Mouse (Mus musculus): ENCODE measurements around the gene Syngr3.
A peak's percentile ranks its signal among the peaks of the same experiment; 100 is the strongest.
"Not testable (repeated sequence)": the region's sequence is repeated elsewhere in the genome, so short reads cannot be mapped to it uniquely, and the experiment has no call there.

Syngr3 gene

DNA sequence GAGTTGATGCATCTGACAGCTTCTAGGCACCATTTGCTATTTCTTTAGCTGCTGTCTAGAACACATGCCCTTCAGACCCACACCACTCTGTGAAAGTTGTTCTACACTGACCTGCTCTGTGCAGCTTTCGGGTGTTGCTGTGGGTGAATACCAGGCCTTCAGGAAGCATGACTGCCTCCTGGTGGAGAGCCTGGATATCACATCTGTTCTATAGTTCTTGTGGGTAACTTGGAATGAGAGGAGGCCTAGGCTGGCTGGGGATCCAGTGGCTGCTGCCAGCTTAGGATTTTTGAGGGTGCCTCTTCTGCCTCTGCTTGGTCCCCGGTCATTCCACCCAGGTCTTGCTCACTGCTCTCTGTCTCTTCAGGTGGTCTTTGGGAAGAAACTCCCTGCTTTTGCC is 13.6 kb downstream of the Syngr3 start:
- no peak for DNase-seq (ENCODE audit: low spot score)

DNA sequence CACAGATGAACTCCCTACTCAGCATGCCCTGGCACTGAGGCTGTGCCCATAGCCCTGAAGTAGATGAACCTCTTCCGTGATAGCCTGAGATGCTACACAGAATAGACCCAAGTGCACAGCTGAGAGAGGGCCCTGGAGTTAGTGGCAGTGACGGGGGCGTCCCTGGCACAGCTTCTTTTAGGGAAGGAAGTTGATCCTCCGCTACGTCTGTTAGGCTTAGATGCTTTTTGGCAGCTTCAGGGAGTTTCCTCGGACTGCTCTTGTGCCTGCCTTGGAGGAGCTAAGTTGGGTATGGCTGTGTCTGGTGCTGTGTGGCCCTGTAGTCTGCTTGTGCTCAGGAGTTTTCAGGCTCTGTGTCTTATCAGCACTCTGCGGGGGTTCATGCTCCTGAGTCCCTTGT is 15.5 kb downstream of the Syngr3 start:
- no peak for DNase-seq (ENCODE audit: low spot score)

DNA sequence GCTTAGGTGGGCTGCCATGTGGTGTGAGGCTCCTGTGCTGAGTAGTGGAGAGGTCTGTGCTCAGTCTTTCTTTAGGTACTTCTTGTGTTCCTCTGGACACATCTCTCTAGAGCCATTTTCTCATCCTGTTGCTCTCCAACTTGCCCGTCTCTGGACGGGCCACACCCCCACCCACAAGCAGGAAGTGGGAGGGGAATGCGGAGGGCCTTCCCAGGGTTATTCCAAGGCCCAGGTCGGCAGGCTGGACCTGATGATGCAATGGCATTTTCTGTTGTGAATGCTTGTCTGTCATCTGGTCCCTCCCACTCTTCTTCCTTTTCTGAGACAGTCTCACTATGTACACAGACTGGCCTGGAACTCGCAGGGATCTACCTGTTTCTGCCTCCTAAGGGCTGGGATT is 17.6 kb downstream of the Syngr3 start:
- no peak for DNase-seq (ENCODE audit: low spot score)

DNA sequence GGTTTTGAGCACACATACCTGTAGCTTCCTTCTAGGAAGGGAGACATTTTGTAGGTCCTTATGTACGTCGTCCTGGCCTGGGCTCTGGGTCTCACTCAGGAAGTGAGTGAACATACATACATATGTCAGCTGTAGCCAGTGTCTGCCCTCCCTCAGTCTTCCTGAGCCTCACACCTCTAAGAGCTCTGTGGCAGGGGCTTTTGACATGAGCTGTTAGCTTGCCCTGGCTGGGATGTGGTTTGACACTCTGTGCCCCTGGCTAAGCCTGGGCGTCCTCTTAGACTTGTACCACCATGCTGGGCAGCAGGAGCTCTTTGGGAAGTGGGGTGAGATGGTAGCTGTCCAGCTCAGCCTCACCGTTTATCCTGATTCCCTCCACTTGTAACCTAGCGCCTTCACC is 18.4 kb downstream of the Syngr3 start:
- no peak for DNase-seq (ENCODE audit: low spot score)

DNA sequence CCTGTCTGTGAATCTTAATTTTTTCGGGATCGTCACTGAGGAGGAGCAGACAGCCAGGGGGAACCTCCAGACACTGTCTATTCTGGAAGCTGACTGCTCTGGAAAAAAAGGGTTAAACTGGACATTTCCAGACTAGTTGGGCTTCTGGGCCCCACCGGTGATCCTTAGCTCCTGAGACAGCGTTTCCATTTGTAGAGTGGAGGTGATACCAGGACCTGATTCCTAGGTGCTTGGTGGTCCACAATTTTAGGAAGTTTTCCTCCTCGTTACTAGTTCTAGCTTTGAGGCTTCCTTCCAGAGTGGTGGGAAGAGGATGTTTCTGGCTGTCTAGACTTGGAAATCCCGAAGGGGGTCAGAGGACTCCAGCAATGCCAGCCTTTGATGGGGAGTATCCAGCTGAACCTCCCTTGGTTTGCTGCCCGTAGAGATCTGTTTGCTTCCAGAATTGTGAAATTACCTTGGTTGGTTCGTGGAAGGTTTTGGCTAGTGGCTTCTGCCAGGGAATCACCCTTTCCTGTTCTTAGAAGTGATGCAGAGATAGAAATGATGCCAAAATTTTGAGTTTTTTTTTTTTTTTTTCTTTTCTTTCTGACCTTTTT is 19.4 kb downstream of the Syngr3 start:
- no peak for DNase-seq (ENCODE audit: low spot score)

DNA sequence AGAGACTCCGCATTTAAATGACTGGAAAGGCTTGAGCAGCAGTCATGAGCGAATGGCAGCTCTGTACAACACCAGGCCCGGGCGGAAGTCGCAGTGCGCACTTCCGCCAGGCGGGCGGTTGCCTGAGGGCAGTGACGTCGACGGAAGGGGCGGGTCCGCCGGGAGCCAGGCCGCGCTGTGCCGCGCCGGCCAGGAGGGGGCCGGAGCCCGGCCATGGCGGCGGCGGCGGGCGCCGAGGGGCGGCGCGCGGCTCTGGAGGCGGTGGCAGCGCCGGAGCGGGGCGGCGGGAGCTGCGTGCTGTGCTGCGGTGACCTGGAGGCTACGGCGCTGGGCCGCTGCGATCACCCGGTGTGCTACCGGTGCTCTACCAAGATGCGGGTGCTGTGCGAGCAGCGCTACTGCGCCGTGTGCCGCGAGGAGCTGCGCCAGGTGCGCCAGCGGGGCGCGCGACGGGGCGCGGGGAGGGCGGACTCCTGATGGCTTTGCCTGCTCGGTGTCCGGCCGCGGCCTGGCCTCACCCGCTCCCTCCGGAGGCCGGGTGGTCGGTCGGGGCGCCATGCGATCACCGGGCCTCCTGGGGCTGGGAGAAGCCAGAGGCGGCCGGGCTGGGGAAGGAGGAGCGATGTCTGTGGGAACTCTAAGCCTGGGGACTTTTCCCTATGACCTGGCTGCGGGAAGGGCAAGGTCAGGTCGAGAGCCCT is 20.1 kb downstream of the Syngr3 start, which contains the start of gene Zfp598:
Gene Zfp598, plus strand, starts transcription at position 143 of the 701 bp plus-strand sequence.
- peak; percentile 83 for DNase-seq (ENCODE audit: low spot score)

DNA sequence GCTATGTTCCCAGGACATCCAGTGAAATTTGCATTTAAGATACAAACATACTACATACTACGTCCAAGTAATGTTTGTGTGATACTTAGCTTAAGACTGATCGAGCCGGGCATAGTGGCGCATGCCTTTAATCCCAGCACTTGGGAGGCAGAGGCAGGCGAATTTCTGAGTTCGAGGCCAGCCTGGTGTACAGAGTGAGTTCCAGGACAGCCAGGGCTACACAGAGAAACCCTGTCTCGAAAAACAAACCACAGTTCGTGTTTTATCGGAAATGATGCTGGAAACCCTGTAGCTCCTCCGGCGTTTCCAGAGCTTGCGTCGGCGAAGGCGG is 20.6 kb downstream of the Syngr3 start:
- not testable (repeated sequence) for DNase-seq (ENCODE audit: low spot score)

DNA sequence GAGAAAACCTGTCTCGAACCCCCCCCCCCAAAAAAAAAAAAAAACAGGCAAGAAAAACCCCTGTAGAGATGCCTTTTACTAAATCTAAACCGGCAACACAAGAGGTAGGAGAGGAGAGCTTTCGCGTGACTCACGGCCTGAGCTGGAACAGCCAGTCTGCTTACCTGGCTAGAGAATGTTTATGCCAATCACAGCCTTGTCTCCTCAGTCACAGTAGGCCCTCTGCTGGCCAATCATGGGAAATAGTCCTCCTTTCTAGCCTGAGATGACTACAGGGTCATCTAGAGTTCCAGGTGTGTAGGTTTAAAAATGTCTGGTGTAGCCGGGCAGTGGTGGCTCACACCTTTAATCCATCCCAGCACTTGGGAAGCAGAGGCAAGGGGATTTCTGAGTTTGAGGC is 22.3 kb downstream of the Syngr3 start:
- DNase-seq (ENCODE audit: low spot score), result no peak

DNA sequence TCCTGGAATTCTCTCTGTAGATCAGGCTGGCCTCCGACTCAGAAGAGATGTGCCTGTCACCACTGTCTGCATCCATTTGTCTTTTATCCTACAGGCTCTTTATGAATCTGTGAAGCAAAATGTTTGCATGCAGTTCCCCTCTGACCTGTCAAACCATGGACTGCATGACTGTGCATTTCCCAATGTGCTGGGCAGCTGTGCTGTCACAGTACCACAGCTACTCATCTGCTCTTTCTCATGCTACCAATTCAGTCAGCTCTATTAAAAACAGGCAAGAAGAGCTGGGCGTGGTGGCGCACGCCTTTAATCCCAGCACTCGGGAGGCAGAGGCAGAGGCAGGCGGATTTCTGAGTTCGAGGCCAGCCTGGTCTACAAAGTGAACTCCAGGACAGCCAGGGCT is 22.7 kb downstream of the Syngr3 start:
- not testable (repeated sequence) for DNase-seq (ENCODE audit: low spot score)

DNA sequence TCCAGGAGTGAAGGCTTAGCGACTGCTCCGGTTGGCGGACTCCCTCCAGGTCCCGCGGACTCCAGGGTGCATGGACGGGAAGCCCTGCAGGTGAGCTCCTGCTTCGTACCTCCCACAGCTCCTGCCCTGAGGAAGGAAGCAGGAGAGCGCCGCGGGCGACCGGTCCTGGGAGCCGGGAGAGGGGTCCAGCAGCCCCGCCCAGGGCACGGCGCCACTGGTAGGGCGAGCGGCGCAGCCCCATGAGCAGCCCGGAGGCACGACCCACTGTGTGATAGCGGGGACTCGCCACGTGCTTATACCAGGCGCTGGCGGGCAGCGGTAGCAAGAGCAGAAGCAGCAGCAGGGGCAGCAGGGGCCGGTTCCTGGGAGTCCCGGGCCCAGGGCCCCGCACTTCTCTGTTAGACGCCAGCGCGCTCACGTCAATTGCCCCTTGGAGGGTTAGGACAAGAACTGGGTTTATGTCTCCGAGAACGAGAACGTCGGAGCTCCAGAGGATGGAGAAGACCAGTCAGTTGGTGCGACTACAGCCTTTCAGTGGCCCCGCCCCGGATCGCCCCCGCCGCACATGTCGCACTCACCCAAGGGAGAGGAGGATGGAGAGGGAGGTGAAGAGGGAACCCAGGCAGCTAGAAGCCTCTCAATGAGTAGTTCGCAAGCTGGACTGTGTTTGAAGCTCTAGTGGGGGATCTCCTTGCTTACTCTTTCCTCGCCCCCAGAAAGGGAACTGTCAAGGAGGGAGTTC is 31.6 kb downstream of the Syngr3 start, which contains the start of gene Npw:
Gene Npw, minus strand, starts transcription at position 441 of the 742 bp plus-strand sequence.
- no peak for DNase-seq (ENCODE audit: low spot score)

DNA sequence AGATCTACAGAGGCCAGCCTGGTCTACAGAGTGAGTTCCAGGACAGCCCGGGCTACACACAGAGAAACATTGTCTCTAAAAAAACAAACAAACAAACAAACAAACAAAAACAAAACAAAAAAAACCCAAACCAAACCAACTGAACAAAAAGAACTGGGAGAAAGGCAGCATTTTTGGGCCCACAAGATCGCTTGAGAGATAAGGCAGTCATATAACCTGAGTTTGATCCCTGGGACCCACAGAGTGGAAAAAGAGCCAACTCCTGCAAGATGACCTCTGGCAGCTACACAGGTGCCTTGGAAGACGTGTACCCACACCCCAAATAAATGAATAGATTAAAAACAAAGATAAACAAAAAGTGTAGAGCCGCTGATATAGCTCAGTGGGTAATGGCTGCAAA is 34.8 kb downstream of the Syngr3 start:
- DNase-seq (ENCODE audit: low spot score), result no peak

DNA sequence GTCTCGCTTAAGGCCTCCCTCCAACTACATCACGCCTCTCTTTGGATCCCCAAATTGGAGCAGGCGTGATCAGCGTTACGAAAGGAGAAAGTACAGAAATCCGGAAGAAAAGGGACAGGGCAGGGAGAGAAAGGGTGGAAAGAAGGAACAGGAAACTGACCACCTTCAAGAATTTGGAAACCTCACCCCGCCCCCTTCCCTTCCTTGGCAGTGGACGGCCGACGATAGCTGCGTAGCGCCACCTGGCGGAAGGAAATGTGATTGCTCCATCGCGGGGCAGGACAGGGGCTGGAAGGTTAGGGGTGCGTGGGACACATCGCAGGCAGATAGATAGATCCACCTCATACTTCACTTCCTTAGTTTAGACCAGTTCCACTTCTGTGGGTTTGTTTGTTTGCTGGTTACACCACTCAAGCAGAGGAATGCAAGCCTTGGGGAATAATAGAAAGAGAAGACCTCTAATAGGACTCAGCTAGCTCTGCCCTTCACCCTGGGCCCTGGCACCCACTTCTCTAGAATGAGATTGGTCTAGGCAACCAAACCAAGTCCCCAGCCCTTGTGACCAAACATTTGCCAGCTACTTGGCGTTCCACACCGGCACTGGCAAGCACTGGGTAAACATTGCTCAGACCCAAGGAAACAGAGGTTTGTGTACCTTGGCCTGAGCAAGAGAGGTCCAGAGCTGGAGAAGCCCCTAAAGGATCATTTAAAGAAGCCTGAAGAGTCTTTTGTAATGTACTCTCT is 35.6 kb downstream of the Syngr3 start:
- peak; percentile 67 for DNase-seq (ENCODE audit: low spot score)

DNA sequence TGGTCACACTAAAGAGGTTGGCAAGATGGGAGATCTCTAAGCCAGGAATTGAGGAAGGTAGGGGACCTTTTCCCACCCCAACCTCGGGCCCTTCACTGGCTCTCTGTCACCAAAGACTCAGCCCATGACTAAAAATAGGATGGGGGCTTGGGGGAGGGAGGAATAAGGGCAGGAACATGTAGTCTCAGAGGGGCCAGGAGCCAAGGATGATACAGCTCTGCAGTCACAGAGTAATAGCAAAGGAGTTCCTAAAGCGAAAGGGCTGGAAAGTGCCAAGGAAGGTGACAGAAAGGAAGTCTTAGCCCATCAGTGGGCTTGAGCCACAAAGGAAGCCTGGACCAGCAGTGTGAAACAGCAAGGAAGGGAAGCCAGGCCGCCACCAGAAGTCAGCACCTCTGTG is 37.9 kb downstream of the Syngr3 start:
- DNase-seq (ENCODE audit: low spot score), result no peak

DNA sequence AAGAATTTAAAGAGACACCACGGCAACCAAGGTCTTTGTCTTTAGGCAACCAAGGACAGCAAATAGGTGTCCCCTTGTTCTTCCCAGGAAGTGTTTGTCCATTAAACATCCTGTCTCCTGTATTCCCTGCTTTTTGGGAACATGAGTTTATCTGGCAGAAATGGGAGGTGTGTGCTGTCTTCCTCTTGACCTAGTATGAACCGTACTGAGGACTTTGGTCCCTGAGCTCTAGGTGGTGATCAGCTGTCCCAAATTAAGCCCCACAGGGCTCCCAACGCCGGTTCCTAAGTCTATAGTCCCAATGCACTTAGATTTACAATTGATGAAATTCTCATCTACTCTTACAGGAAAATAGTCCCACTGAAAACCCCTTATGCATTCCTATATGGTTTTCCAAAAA is 39.0 kb downstream of the Syngr3 start:
- DNase-seq (ENCODE audit: low spot score), result no peak

DNA sequence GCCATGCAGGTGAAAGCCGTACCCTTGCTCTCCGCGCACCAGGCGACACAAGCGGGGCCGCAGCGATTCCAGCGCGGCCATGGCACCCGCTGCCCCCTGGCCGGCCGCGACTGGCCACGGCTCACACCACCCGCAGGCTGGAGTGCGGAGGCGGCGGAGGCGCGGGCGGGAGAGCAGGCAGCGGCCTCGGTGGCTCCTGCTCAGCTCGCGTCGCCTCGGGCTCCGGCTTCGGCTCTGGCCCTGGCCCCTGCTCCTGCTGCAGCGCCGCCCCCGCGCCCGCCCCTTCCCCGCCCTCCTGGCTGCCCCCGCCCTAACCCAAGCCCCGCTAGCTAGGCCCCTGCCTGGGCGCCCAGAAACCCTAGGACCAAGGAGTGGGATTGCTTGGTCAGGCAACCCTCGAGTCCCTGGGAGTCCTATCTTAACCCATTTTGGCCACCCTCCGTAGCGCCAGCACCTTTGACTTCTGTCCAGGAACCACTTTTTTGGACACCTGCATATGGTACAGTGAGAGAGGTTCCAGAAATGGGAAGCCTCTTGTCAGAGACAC is 39.6 kb downstream of the Syngr3 start, which contains the start of gene Slc9a3r2:
Gene Slc9a3r2, minus strand, starts transcription at position 258 of the 547 bp plus-strand sequence.
- DNase-seq (ENCODE audit: low spot score), result no peak

DNA sequence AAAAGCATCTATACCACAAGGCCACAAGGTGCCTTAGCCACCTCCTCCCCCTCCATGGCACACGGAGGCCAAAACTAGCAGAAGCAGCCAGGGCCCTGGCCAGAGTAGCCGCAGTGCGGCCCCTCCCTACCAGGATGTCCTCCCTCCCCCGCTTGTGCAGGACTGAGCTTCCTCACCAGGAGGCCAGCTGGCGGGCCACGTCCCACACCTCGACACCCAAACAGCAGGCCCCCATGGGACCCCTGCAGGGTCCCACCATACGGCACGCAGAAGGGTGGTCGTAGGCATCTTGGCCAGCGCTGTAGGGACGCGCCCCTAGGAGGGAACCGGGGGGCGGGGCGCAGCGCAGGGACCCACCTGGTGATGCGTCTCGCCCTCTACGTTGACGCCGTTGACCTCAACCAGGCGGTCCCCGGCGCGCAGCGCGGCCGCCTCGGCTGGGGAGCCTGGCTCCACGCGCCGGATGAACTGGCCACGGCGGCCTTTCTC is 40.1 kb downstream of the Syngr3 start:
- no peak for DNase-seq (ENCODE audit: low spot score)

DNA sequence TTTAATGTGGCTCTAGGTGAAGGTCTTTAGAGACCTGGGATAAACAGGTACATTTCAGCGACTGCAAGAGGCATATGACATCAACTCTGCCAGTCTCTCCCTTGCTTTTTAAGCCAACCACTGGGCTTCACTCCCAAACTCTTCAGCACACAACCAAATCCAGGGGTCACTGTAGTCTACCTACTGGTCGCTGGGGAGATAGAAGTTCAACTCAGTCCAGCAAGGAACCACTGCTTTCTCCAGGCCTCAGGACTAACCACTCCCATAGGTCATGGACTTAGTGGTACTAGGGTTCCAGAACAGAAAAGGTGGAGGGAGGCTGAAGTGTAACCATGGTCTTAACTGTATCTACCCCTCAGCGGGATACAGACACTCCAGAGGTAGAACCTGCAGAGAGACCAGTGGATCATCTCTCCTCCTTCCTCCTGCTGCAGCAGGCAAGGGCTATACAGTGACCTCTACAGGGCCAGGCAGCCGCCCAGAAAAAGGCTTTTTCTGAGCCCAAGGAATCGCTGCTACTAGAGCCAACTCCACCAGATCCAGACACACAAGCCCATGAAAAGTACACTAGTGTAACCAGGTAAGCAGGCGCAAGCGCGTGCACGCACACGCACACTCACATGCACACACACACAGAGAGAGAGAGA is 40.9 kb downstream of the Syngr3 start:
- no peak for DNase-seq (ENCODE audit: low spot score)

DNA sequence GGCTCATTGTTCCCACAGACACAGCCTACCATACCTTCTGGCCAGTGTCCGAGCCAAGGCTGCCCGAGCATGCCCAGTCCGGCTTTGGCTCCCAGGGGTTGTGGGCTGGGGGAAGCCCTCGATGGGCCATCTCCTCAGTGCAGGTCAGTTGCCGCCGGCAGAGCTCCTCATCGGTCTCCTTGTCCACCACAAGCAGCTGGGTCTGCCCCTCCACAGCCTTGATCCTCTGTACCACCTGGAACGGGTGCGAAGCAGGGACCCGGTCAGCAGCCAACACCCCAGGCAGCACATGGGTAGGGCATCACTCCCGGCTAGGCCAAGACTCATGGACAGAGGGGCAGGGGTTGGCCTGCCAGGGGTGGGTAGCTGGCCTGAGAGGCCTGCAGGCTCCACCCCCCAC is 42.3 kb downstream of the Syngr3 start:
- DNase-seq (ENCODE audit: low spot score), result no peak

DNA sequence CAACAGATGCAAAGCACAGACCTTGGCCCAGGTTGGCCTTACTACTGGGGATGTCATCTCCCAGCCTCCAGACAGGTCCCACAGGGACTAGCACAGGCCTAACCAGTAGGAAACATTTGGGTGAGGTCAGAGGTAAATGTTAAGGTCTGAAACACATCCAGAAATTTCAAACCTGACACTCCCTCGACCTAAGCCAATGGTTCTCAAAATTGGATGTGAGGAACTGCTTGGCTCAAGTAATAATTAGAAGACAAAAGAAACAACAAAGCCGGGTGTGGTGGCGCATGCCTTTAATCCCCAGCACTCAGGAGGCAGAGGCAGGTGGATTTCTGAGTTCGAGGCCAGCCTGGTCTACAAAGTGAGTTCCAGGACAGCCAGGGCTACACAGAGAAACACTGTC is 43.4 kb downstream of the Syngr3 start:
- DNase-seq (ENCODE audit: low spot score), result no peak

DNA sequence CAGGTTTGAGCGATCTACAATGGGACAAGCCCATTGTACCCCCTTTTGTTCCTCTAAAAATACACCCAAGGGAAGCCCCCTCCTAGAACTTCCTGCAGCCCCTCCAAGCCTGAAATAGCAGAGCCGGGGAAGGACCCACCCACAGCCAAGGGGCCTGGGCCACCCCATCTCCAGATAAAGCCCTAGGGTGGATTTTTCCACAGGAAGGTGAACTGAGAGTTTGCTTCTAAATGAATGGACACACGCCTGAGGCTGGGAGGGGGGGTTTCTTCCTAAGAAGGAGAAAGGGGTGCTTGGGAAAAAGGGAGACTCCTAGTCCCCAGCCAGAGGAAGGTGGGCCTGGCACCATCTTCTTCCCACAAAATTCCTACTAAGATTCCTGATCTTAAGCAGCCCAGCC is 43.8 kb downstream of the Syngr3 start:
- no peak for DNase-seq (ENCODE audit: low spot score)

DNA sequence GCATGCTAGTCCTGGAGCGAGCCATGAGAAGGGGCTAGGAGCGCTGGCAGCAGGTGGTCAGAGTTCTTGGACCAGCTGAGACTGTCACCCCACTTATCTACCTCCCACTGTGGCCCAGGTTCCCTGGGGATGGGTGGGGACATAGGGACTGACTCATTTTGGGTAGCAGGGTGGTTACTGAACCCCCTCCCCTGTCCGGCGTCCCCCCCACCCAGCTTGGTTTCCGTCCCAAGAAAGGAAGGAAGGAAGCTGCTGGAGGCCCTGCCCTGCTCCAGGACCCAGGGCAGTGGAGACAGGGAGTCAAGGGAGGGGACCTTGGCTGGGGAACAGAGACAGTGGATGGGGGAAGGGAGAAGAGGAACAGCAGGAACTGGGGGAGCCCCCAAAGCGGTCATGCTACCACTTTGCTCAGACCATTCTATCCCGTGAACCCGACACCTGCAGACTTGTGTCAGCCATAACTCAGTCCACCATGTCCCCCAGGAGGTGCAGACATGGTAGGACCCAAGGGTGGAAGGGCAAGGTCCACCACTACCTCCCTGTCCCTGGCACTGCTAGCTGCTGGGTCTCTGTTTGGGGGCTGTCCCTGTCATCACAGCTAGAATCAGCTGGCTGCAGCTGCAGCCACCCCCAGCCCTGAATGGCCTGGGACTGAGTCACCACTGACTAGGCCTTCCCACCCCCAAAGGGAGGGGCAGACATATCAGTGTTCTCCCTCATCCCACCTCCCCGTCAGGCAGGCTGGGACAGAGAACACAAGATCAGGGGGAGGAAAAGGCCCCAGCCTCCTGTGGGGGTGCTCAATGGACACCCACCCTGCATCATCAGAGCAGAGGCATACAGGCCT is 44.7 kb downstream of the Syngr3 start:
- DNase-seq (ENCODE audit: low spot score), result no peak
